Mouse (Mus musculus) embryonic facial prominence, embryonic 11.5 days (tissue): ENCODE data around the gene Pheta1. TPM values are rescaled to one million over a fixed set of nuclear protein-coding genes. Genes with fewer than 3 reads are reported as not detected.

Experiments
- microRNA-seq: library from miRNA; unstranded; fragments of <30 nt; microRNA quantifications from one replicate; pipeline ENCODE4, GENCODE M21; 2016; ENCODE audit warnings: borderline number of aligned reads
- polyA plus RNA-seq: library from polyadenylated mRNA; unstranded; fragments of >200 nt; fragmentation: Nextera tagmentation; extraction: Ambion mirVana; gene quantifications from 2 replicates; pipeline ENCODE4 v1.2.1, GENCODE M21; 2014

Pheta1 gene
- polyA plus RNA-seq, 1 experiment from 2014 or later: 25.2 TPM

Small RNA genes lying within 50 kb of the gene (microRNA-seq; reads per million reads assigned to microRNA genes)
- not detected for gene Mir7031

Other genes with a start within 250 kb of the Pheta1 start
- gene Acad12, start 230.0 kb upstream of the Pheta1 start, polyA plus RNA-seq: 1.5 and 1.8 TPM in 2 replicates
- gene Acad10, start 188.5 kb upstream of the Pheta1 start, polyA plus RNA-seq: 1.2 and 1.7 TPM in 2 replicates
- gene Brap, start 188.4 kb upstream of the Pheta1 start, polyA plus RNA-seq: 37.4 and 38.7 TPM in 2 replicates
- 57.6 and 61.5 TPM in 2 replicates for gene Atxn2, start 137.6 kb upstream of the Pheta1 start, polyA plus RNA-seq
- gene Sh2b3, start 11.3 kb upstream of the Pheta1 start, polyA plus RNA-seq: 7.8 and 8.7 TPM in 2 replicates
- gene Cux2, start 201.1 kb downstream of the Pheta1 start, polyA plus RNA-seq: 4.5 and 6.2 TPM in 2 replicates